Mouse (Mus musculus) erythroblast, adult 5-6 weeks (primary cell): ENCODE results near the gene Pbld1. TPM values are rescaled to one million over a fixed set of nuclear protein-coding genes. Genes with fewer than 3 reads are reported as not detected.

Source experiments
- ATAC-seq: replicated peaks from 2 replicates; pipeline ENCODE4 v1.8.0; 2016; ENCODE audit warnings: moderate number of reproducible peaks, mild to moderate bottlenecking, moderate TSS enrichment, inconsistent platforms; ENCODE audit not compliant: poor library complexity, low FRiP score, severe bottlenecking
- total RNA-seq, 2 experiments: library from RNA; stranded (forward) in 1 of 2; stranded (reverse) in 1 of 2; fragments of 150-400 nt in 1 of 2; fragments of 200-764, 138-1000 nt in 1 of 2; gene quantifications; 2 replicates each; pipeline versions ENCODE4 v1.2.3 to v1.2.4; 2015 to 2017; ENCODE audit warnings: low replicate concordance in 2 of 2

Gene Pbld1
- total RNA-seq (2015; ENCODE audit: low replicate concordance) (not detected in 2 replicates), total RNA-seq (2017; ENCODE audit: low replicate concordance) (not detected in 2 replicates)

DNA sequence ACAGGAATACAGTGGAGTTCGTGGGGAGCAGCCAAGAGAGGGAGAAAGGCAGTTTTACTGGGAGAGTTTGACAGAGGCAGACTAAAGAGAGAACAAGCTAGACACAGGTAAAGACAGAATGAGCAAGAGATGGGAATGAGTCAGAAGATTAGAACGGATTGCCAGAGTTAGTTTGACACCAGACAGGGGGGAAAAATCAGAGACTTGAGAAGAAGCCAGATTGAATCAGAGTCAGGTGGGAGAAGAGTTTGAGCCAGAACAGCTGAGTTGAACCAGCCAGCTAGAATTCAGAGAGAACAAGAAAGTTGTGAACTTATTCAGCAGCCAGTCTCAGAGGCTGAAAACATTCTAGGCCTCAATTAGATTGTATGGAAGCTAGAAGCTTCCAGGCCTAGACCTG lies at the start of gene Pbld1:
Gene Pbld1 (plus strand): TSS at position 301 of the 400 bp plus-strand sequence.
- no peak for ATAC-seq

DNA sequence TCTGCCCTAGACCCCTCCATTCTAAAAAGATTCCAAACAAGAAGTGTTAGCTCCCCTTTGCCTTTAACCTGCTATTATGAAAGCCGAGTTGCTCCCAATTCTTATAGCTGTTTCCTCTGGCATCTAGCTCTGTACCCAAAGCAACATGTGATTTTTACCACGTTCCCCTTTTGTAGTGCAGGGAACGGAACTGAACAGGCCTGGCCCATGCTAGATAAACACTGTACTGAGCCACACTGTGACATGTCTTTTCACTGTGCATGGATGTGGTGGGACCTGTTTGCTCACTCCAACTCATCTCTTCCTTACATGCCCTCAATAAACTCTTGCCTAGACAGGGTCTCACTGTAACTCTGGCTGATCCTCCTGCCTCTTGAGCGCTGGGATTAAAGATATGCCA lies 49.7 kb upstream of the Pbld1 start:
- ATAC-seq: no peak

GRCm38 (mm10) chr10:63011556-63011955 lies 48.4 kb upstream of the Pbld1 start:
- no peak for ATAC-seq

DNA sequence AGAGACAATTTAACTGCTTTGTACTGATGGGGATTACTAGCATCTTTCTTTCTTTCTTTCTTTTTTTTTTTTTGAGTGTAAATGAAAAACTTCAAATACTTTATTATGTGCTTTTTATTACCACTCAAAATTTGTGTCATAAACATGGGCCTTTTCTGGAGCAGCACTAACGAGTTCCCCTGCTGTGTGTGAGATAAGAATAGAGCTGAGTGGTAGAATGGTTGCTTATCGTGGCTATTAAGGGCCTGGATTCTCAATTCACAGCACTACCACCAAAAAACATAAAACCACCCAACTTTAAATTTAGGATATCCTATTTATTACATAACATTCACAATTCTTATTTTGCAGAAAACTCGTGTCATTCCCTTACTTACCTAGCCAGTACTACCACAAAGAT lies 46.5 kb upstream of the Pbld1 start:
- no peak for ATAC-seq

DNA sequence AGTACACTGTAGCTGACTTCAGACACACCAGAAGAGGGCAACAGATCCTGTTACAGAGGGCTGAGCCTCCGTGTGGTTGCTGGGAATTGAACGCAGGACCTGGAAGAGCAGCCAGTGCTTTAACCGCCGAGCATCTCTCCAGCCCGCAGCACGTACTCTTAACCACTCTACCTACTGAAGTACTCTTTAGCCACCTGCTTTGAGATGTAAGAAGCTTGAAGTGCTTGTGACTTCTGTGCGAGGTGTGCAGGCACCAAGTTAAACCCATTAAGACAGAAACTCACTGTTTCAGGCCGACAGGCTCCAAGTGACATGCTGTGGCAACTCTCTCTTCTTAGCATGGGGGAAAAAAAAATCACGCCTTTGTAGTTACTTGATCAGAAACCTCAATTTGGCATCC lies 45.8 kb upstream of the Pbld1 start:
- no peak for ATAC-seq

DNA sequence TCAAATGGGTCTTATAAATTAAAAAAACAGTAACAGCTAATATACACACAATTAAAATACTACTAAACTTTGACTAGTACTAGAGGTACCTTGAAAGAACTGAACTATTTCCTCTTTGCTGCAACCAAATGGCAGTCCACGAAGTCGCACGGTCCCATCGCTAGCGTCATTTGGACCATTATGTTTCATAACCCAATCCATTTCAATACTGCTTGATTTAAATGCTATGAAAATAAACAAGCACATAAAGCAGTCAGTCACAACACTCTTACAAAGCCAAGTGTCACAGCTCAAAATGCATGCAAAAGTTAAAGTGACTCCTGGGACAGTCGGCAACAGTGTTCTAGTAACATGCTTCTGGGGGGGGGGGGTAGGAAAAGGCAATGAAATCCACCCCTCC lies 40.7 kb upstream of the Pbld1 start:
- no peak for ATAC-seq

DNA sequence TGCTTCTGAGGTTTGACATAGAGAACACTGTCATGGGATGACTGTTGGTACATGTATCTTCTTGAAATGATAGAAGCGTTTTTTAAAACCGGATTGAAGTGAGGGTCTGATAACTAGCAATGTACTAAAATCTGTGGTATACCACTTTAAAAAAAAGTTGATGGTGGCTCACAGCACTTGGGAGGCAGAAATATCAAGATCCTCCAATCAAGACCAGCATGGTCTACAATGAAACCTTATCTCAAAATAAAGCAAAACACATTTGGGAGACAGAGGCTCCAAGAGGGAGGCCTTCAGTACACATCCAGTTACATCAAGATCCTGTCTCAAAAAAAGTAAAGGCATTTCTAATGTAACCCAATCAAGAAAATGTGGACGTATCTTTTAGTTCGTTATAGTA lies 38.3 kb upstream of the Pbld1 start:
- no peak for ATAC-seq

- no peak for ATAC-seq
Measured at GRCm38 (mm10) chr10:63022541-63023120, 37.3 kb upstream of the Pbld1 start.

DNA sequence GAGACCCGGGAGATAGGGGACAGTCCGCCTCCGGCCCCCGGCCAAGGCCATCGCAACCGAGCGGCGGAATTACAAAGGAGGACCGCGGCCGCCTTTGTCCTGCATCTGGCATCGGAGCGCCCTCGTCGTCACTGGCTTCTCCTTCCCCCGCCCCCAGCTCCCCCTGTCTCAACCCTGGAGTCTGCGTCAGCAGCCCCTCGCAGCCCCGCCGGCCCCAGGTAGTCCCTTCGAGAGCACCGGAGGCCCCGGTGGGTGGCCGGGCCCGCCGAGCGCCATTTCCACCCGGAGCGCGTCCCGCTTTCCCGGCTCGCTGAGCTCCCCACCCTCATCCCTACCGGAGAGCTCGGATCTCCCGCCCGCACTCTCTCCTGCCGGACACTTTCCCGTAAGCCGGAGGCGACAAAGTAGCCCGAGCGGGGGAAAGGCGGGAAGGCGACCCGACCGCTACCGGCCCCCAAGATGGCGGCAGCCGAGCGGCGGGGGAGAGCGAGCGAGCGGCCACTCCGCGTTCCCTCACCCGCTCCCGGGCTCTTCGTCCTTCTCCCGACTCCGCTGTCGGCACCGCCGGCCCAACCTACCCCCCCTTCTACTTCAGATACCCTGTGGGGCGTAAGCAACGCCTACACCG lies 36.7 kb upstream of the Pbld1 start:
- peak; percentile 57 for ATAC-seq

DNA sequence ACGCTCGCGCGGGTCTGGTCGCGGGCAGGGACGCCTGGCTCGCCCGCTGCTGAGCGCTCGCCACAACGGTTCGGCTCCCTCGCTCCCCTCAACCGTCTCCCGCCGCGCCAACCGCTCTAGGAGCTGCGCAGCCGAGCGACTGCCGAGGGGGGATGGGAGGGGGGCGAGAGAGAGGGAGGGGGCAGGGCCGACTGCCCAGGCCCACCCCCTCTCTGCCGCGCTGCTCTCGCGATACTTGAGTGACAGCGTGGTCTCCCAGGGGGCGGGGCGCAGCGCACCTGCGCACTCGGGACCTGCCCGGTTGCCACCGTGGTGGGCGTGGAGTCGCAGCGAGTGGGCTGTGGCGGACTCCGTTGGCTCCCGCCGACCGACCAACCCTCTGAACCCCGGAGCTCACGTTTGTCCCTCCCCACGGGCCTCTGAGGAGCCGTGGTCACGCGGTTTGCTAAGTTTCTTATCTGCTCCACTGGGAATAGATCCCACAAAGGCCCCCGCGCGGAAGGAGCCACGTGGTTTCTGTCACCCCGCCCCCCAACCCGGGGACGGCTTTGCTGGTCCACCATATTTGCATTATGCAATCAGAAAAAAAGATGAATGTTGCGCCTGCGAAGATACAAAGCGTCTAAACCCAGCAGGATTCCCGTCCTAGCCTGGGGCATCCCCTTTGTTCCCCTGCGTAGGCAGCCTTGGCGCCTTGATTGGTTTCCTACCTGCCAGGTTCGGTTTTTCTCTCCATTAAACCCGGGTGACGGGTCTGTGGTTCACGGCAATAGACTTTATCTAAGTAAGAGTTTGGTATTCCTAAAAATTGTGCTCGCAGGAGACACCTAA lies 36.0 kb upstream of the Pbld1 start, which contains the start of the genes Hnrnph3 and Pbld2:
Gene Hnrnph3 (minus strand): TSS at position 469 of the 831 bp plus-strand sequence.
Gene Pbld2 (plus strand): TSS at position 567 of the 831 bp plus-strand sequence.
- ATAC-seq: peak; percentile 93

- ATAC-seq: no peak
Measured at GRCm38 (mm10) chr10:63024580-63024910, 35.4 kb upstream of the Pbld1 start.

DNA sequence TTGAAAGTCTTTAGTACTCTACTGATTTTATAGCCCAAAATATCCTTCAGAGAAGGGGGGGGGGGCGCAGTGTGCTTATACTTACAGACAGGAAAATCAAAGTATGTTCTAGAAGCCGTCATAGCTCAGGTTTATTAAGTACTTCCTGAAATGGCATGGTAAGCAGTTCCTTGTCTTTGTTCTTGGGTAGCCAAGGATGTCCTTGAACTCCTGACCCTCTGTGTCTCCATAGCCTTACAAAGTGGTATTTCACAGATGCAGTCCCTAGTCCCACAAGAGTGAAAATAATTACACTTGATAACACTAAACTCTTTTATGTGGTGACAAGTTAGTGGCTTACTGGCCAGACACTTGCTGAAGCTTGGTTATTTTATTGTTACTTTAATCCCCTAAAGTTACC lies 34.9 kb upstream of the Pbld1 start:
- ATAC-seq: no peak

GRCm38 (mm10) chr10:63025491-63026011 lies 34.4 kb upstream of the Pbld1 start:
- ATAC-seq: no peak

DNA sequence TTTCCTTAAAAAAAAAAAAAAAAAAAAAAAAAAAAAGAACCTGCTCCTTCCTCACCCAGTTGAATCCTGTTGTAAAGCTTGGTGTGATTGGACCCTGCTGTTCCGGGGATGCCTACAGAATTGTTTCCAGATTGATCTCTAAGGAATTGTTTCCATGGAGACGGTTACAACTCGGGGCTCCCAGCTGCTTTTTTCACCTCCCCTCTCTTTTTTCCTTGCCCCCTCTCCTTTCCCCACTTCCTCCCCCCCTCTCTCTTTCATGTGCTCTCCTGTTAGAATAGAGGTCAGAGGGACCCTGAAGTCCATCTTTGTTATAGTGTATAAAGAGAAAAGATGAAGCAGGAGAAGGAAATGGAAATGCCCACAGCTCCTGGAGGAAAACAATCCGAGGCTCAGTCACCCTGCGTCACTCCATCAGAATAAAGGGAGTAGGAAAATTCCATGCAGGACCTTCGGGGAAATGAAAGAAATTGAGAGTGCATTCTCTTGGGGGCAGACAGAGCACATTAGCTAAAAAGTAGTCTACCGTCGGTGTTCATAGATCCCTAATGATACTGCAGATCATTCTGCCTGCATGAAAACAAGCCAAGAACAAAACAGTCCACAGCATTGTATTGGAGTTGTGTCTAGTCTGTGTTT lies 33.7 kb upstream of the Pbld1 start:
- ATAC-seq: no peak

DNA sequence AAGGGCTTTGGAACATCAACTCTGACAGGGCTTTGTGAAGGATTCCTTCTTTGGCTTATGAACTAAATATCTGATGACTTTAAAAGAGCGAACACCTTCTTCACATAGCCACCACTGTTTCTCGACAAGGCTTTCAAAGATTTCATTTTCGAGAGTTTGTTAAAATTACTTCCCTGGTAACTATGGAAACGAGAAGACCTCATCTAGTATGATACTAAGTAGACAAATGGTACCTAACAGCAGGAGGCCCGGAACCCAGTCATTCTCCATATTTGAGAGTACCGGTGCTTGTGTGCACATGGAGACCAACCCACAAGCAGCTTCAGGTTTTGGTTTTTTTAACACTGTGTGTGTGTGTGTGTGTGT lies 33.2 kb upstream of the Pbld1 start:
- no peak for ATAC-seq

GRCm38 (mm10) chr10:63027376-63028161 lies 32.4 kb upstream of the Pbld1 start:
- ATAC-seq: no peak

GRCm38 (mm10) chr10:63028396-63028795 lies 31.6 kb upstream of the Pbld1 start:
- no peak for ATAC-seq

DNA sequence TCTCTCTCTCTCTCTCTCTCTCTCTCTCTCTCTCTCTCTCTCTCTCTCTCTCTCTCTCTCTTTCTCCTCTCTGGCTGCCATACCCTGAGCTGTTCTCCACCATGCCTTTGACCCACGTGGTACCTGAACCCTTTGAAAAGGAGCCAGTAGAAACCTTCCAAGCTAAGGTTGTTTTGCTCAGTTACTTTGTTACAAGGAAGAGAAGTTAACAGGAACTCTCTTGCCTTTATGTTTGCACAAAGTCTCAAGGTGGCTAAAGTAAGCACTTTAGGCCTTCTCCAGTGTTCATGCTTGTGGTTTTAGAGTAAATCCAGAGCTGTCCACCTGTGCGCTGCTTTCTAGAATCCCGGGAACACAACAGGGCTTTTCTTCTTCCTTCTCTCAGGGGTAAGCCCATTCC lies 27.7 kb upstream of the Pbld1 start:
- ATAC-seq: no peak

GRCm38 (mm10) chr10:63032956-63033355 lies 27.0 kb upstream of the Pbld1 start:
- no peak for ATAC-seq
